In genomic region chr4:154171151-154171930, GRCm38 (mm10) we compare ENCODE assay signal across 8 mouse cellular contexts. TPM values are rescaled to one million over a fixed set of nuclear protein-coding genes. Genes with fewer than 3 reads are reported as not detected.
DNase-seq lines count a peak whose midpoint lies in the region; ATAC-seq and TF ChIP-seq lines count a peak whose summit lies in the region.

No protein-coding gene starts in this region.

- H3K4me1 ChIP-seq in kidney, embryonic 15.5 days = peaks cover 25% of the 10 kb centered on the region
- H3K4me1 ChIP-seq in forebrain, postnatal 0 days (ENCODE audit: insufficient read depth) = no peaks in the 10 kb centered on the region
- peaks cover 11% of the 10 kb centered on the region; the same call in 1 of the 2 replicates for H3K4me1 ChIP-seq in liver, embryonic 12.5 days
- H3K4me1 ChIP-seq in olfactory bulb, adult 2 months (ENCODE audit: control insufficient read depth, insufficient read depth, low read length) = peaks cover 18% of the 10 kb centered on the region

- peak overlapping the region; percentile 45 for H3K9ac ChIP-seq in kidney, embryonic 15.5 days
- 0 out of 2 replicates have a peak overlapping the region, but pooled peaks have one; percentile 10 for H3K9ac ChIP-seq in forebrain, postnatal 0 days
- H3K9ac ChIP-seq in liver, embryonic 12.5 days = no peak overlapping the region

- no peak overlapping the region for H3K27ac ChIP-seq in kidney, embryonic 15.5 days
- H3K27ac ChIP-seq in forebrain, postnatal 0 days (ENCODE audit: low read depth, low read length) = no peak overlapping the region
- no peak overlapping the region for H3K27ac ChIP-seq in liver, embryonic 12.5 days
- no peak overlapping the region for H3K27ac ChIP-seq in olfactory bulb, adult 2 months (ENCODE audit: insufficient read depth, low read depth, low read length)

- WGBS in kidney, embryonic 15.5 days = 1% methylated on average over 37 of the region's 37 CpGs
- WGBS in forebrain, postnatal 0 days = 2% methylated on average over 35 of the region's 37 CpGs
- WGBS in liver, embryonic 12.5 days (ENCODE audit: insufficient replicate concordance) = 5% methylated on average over 37 of the region's 37 CpGs
- 2% methylated on average over 37 of the region's 37 CpGs for WGBS in olfactory bulb, adult 2 months

- no peak for DNase-seq in kidney, adult 8-10 months
- DNase-seq in forebrain, postnatal 0 days = peak; percentile 18
- no peak for DNase-seq in layer of hippocampus, postnatal 25 days (ENCODE audit: extremely low spot score in 1 of 2, low spot score in 1 of 2)
- no peak for DNase-seq in layer of hippocampus, postnatal 14 days (ENCODE audit: low spot score in 2 of 2)
- no peak for DNase-seq in adrenal gland, postnatal 25 days

- no peak for TF ChIP-seq CTCF in forebrain, postnatal 0 days (IDR thresholded peaks at IDR 0.05; ENCODE audit: low read depth)
- no peak for TF ChIP-seq CTCF in olfactory bulb, adult 2 months (IDR thresholded peaks at IDR 0.05; ENCODE audit: insufficient read depth, low read depth, low read length)

- peak; percentile 26; the same call in 1 of the 2 replicates for ATAC-seq in kidney, embryonic 15.5 days (replicated peaks; ENCODE audit: low FRiP score)
- peak; percentile 28 for ATAC-seq in forebrain, postnatal 0 days
- ATAC-seq in liver, embryonic 12.5 days = no peak

- peaks cover 70% of the 10 kb centered on the region for H3K27me3 ChIP-seq in kidney, embryonic 15.5 days
- peaks cover 14% of the 10 kb centered on the region for H3K27me3 ChIP-seq in forebrain, postnatal 0 days (ENCODE audit: insufficient read depth, low read length)
- H3K27me3 ChIP-seq in liver, embryonic 12.5 days (replicated peaks) = peaks cover 86% of the 10 kb centered on the region

- H3K9me3 ChIP-seq in kidney, embryonic 15.5 days (replicated peaks) = no peaks in the 10 kb centered on the region
- H3K9me3 ChIP-seq in forebrain, postnatal 0 days (ENCODE audit: low read length) = no peaks in the 10 kb centered on the region
- H3K9me3 ChIP-seq in liver, embryonic 12.5 days (replicated peaks) = no peaks in the 10 kb centered on the region

- TF ChIP-seq POLR2A in olfactory bulb, adult 2 months (IDR thresholded peaks at IDR 0.05; ENCODE audit: insufficient read depth, low read depth, low read length) = no peak

- H3K36me3 ChIP-seq in kidney, embryonic 15.5 days = no peaks in the 10 kb centered on the region
- no peaks in the 10 kb centered on the region for H3K36me3 ChIP-seq in forebrain, postnatal 0 days (ENCODE audit: insufficient read depth)
- no peaks in the 10 kb centered on the region for H3K36me3 ChIP-seq in liver, embryonic 12.5 days

- peak overlapping the region; percentile 85 for H3K4me2 ChIP-seq in kidney, embryonic 15.5 days
- peak overlapping the region; percentile 75 for H3K4me2 ChIP-seq in forebrain, postnatal 0 days (ENCODE audit: low read depth)
- H3K4me2 ChIP-seq in liver, embryonic 12.5 days = peak overlapping the region; percentile 67

- peak overlapping the region; percentile 56 for H3K4me3 ChIP-seq in kidney, embryonic 15.5 days (replicated peaks)
- peak overlapping the region; percentile 45 for H3K4me3 ChIP-seq in forebrain, postnatal 0 days (ENCODE audit: low read depth, low read length)
- H3K4me3 ChIP-seq in liver, embryonic 12.5 days = peak overlapping the region; percentile 47
- H3K4me3 ChIP-seq in olfactory bulb, adult 2 months (ENCODE audit: insufficient read depth, low read depth, low read length) = peak overlapping the region; percentile 34

RNA-seq across cellular contexts. Expression of gene Megf6, which starts 0.8 kb away (rescaled TPM):
- polyA plus RNA-seq in kidney, embryonic 15.5 days (2015; fragmentation: Nextera tagmentation; extraction: Ambion mirVana) = 10.8 and 14.2 TPM in 2 replicates
- total RNA-seq in forebrain, postnatal 0 days (2014; rRNA removed) = 22.2 and 36.5 TPM in 2 replicates
- polyA plus RNA-seq in forebrain, postnatal 0 days (2015; fragmentation: Nextera tagmentation; extraction: Ambion mirVana) = 5.6 and 7.7 TPM in 2 replicates
- polyA plus RNA-seq in liver, embryonic 12.5 days (2016; fragmentation: Nextera tagmentation; extraction: Ambion mirVana) = 3.8 and 4.3 TPM in 2 replicates
- polyA plus RNA-seq in olfactory bulb, adult 2 months (2012; ENCODE audit: insufficient read depth, insufficient read length, low replicate concordance, missing spikeins) = not detected in 2 replicates
- 1 to 10 TPM; 4.9 to 5.6 TPM for total RNA-seq in layer of hippocampus, postnatal 25 days (2021)
- 10 to 100 TPM in 1 of 2 experiments, 1 to 10 TPM in 1; 9.4 to 11.6 TPM for total RNA-seq in layer of hippocampus, postnatal 14 days (2021)
- 1.9 and 2.2 TPM in 2 replicates for total RNA-seq in adrenal gland, postnatal 25 days (2021)

RNA-seq across cellular contexts. Expression of gene Tprgl, which starts 10.9 kb away (rescaled TPM):
- 118 TPM in 2 replicates for polyA plus RNA-seq in kidney, embryonic 15.5 days (2015; fragmentation: Nextera tagmentation; extraction: Ambion mirVana)
- total RNA-seq in forebrain, postnatal 0 days (2014; rRNA removed) = 185 and 202 TPM in 2 replicates
- polyA plus RNA-seq in forebrain, postnatal 0 days (2015; fragmentation: Nextera tagmentation; extraction: Ambion mirVana) = 223 and 224 TPM in 2 replicates
- 162 and 167 TPM in 2 replicates for polyA plus RNA-seq in liver, embryonic 12.5 days (2016; fragmentation: Nextera tagmentation; extraction: Ambion mirVana)
- polyA plus RNA-seq in olfactory bulb, adult 2 months (2012; ENCODE audit: insufficient read depth, insufficient read length, low replicate concordance, missing spikeins) = not detected in 2 replicates
- total RNA-seq in layer of hippocampus, postnatal 25 days (2021) = 100 to 1,000 TPM; 170 to 189 TPM
- total RNA-seq in layer of hippocampus, postnatal 14 days (2021) = 100 to 1,000 TPM; 156 to 166 TPM
- total RNA-seq in adrenal gland, postnatal 25 days (2021) = 143 and 163 TPM in 2 replicates

RNA-seq across cellular contexts. Expression of gene Wrap73, which starts 29.2 kb away (rescaled TPM):
- 39.7 and 42.1 TPM in 2 replicates for polyA plus RNA-seq in kidney, embryonic 15.5 days (2015; fragmentation: Nextera tagmentation; extraction: Ambion mirVana)
- total RNA-seq in forebrain, postnatal 0 days (2014; rRNA removed) = 44.1 and 44.4 TPM in 2 replicates
- 37.6 and 42.7 TPM in 2 replicates for polyA plus RNA-seq in forebrain, postnatal 0 days (2015; fragmentation: Nextera tagmentation; extraction: Ambion mirVana)
- polyA plus RNA-seq in liver, embryonic 12.5 days (2016; fragmentation: Nextera tagmentation; extraction: Ambion mirVana) = 29.5 and 31.4 TPM in 2 replicates
- not detected in 2 replicates for polyA plus RNA-seq in olfactory bulb, adult 2 months (2012; ENCODE audit: insufficient read depth, insufficient read length, low replicate concordance, missing spikeins)
- 10 to 100 TPM; 30.5 to 36.0 TPM for total RNA-seq in layer of hippocampus, postnatal 25 days (2021)
- total RNA-seq in layer of hippocampus, postnatal 14 days (2021) = 10 to 100 TPM; 29.7 to 36.1 TPM
- total RNA-seq in adrenal gland, postnatal 25 days (2021) = 16.1 and 21.1 TPM in 2 replicates

RNA-seq across cellular contexts. Expression of gene Trp73, which starts 31.3 kb away (rescaled TPM):
- 0.23 and 0.31 TPM in 2 replicates for polyA plus RNA-seq in kidney, embryonic 15.5 days (2015; fragmentation: Nextera tagmentation; extraction: Ambion mirVana)
- 2.2 and 3.9 TPM in 2 replicates for total RNA-seq in forebrain, postnatal 0 days (2014; rRNA removed)
- polyA plus RNA-seq in forebrain, postnatal 0 days (2015; fragmentation: Nextera tagmentation; extraction: Ambion mirVana) = 3.5 and 4.1 TPM in 2 replicates
- 0.04 and 0.17 TPM in 2 replicates for polyA plus RNA-seq in liver, embryonic 12.5 days (2016; fragmentation: Nextera tagmentation; extraction: Ambion mirVana)
- polyA plus RNA-seq in olfactory bulb, adult 2 months (2012; ENCODE audit: insufficient read depth, insufficient read length, low replicate concordance, missing spikeins) = not detected in 2 replicates
- 1 to 10 TPM; 2.4 to 3.1 TPM for total RNA-seq in layer of hippocampus, postnatal 25 days (2021)
- 1 to 10 TPM; 3.8 to 4.0 TPM for total RNA-seq in layer of hippocampus, postnatal 14 days (2021)
- total RNA-seq in adrenal gland, postnatal 25 days (2021) = not detected in 2 replicates
